Mouse (Mus musculus): ENCODE measurements at regions not wholly inside any gene's neighbourhood (a gene's known extent, or its start where the extent isn't known, plus 50 kb on each side); places are given as distances from the start of the nearest gene placed in this dataset.

GRCm38 (mm10) chr15:61055017-61055609 is 132.3 kb upstream of the A1bg start:
- no peak overlapping the region for H3K27ac ChIP-seq (replicated peaks)
- 73% methylated on average over 7 of the region's 7 CpGs for WGBS
- ATAC-seq (ENCODE audit: low FRiP score, low TSS enrichment) (no peak), DNase-seq (ENCODE audit: low spot score) (no peak)
- H3K9ac ChIP-seq (ENCODE audit: low read length): no peak overlapping the region
- no peak overlapping the region for H3K4me3 ChIP-seq (ENCODE audit: low read depth, low read length)
- no peaks in the 10 kb centered on the region for H3K27me3 ChIP-seq (ENCODE audit: control insufficient read depth, insufficient read depth, low read length)
- H3K4me1 ChIP-seq (replicated peaks; ENCODE audit: control insufficient read depth, insufficient read depth): no peaks in the 10 kb centered on the region
- no peak overlapping the region for H3K4me2 ChIP-seq (replicated peaks; ENCODE audit: low read depth)
- no peaks in the 10 kb centered on the region for H3K9me3 ChIP-seq (ENCODE audit: control insufficient read depth, low read length)
- H3K36me3 ChIP-seq (ENCODE audit: control insufficient read depth, insufficient read depth, low read length): no peaks in the 10 kb centered on the region
- no peak for TF ChIP-seq CTCF (IDR thresholded peaks at IDR 0.05; ENCODE audit: low read depth)
- no peak for TF ChIP-seq EP300 (optimal IDR thresholded peaks at IDR 0.05)

- H3K27ac ChIP-seq (replicated peaks): no peak overlapping the region
- H3K4me3 ChIP-seq (ENCODE audit: low read depth, low read length): no peak overlapping the region
- H3K9ac ChIP-seq (ENCODE audit: low read length): no peak overlapping the region
- no peak overlapping the region for H3K4me2 ChIP-seq (replicated peaks; ENCODE audit: low read depth)
- DNase-seq (ENCODE audit: low spot score): no peak
- H3K9me3 ChIP-seq (ENCODE audit: control insufficient read depth, low read length): no peaks in the 10 kb centered on the region
- 38% methylated on average over 4 of the region's 4 CpGs for WGBS
- no peak for TF ChIP-seq CTCF (IDR thresholded peaks at IDR 0.05; ENCODE audit: low read depth)
- H3K36me3 ChIP-seq (ENCODE audit: control insufficient read depth, insufficient read depth, low read length): no peaks in the 10 kb centered on the region
- no peaks in the 10 kb centered on the region for H3K4me1 ChIP-seq (replicated peaks; ENCODE audit: control insufficient read depth, insufficient read depth)
- no peak for ATAC-seq (ENCODE audit: low FRiP score, low TSS enrichment)
- H3K27me3 ChIP-seq (ENCODE audit: control insufficient read depth, insufficient read depth, low read length): no peaks in the 10 kb centered on the region
These were observed 128.6 kb upstream of the A1bg start for GRCm38 (mm10) chr15:61051363-61051762.

DNA sequence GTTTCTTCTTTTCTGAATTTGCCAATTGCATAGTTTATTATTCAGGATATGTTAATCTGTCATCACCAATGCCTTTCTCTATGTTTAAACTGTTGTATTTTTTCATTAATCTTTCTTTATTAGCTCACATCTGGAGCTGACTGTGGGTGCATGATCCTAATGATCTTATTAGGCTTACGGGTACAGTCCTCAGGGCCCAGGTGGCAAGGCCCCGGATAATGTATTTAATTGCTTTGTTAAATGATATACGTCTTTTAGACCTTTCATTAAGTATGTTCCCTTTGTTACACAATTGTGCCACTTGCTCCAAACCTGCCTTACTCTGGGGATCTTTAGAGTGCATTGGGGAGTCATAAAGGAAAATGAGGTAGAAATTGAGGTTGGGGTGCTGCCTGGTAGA is 86.7 kb upstream of the A1bg start:
- Histone ChIP-seq H3K4me1 (replicated peaks; ENCODE audit: control insufficient read depth, insufficient read depth) (no peaks in the 10 kb centered on the region), H3K9me3 (ENCODE audit: control insufficient read depth, low read length) (no peaks in the 10 kb centered on the region), H3K4me2 (replicated peaks; ENCODE audit: low read depth) (no peak overlapping the region), H3K36me3 (ENCODE audit: control insufficient read depth, insufficient read depth, low read length) (no peaks in the 10 kb centered on the region), H3K27me3 (ENCODE audit: control insufficient read depth, insufficient read depth, low read length) (no peaks in the 10 kb centered on the region), H3K27ac (replicated peaks) (no peak overlapping the region), H3K9ac (ENCODE audit: low read length) (no peak overlapping the region), H3K4me3 (ENCODE audit: low read depth, low read length) (no peak overlapping the region)
- no peak for ATAC-seq (ENCODE audit: low FRiP score, low TSS enrichment)
- 83% methylated on average over 3 of the region's 3 CpGs for WGBS
- no peak for TF ChIP-seq CTCF (IDR thresholded peaks at IDR 0.05; ENCODE audit: low read depth)
- TF ChIP-seq EP300 (optimal IDR thresholded peaks at IDR 0.05): no peak
- no peak for DNase-seq (ENCODE audit: low spot score)

DNA sequence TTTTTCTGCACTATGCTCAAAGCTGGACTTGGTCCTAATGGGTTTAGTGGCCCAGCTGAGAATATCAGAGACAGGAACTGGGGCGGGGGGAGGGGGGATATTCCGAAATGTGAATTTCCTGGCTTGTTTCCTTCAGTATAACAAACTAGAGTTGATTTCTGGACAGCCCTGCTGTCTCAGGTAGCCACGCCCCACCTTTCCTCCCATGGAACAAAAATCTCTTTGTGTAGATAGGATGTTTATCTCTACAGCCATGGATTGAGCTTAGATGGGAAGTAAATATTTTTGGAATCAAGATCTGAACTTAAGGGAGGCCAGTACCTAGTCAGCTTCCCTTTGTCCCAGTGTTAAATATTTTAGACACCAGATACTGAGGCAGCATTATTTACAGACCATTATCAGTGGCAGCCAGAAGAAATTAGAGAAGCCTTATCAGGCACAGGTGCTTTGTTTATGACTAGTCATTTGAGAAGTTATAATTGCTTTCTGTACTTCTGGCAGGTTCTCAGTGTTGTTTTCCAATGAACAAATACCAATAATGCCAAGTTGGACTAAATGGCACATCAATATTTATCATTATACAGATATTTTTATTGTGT is 84.7 kb upstream of the A1bg start:
- no peak for ATAC-seq (ENCODE audit: low FRiP score, low TSS enrichment)
- 73% methylated on average over 3 of the region's 3 CpGs for WGBS
- Histone ChIP-seq H3K27me3 (ENCODE audit: control insufficient read depth, insufficient read depth, low read length) (no peaks in the 10 kb centered on the region), H3K27ac (replicated peaks) (no peak overlapping the region), H3K36me3 (ENCODE audit: control insufficient read depth, insufficient read depth, low read length) (no peaks in the 10 kb centered on the region), H3K4me1 (replicated peaks; ENCODE audit: control insufficient read depth, insufficient read depth) (no peaks in the 10 kb centered on the region), H3K9me3 (ENCODE audit: control insufficient read depth, low read length) (no peaks in the 10 kb centered on the region), H3K4me3 (ENCODE audit: low read depth, low read length) (no peak overlapping the region), H3K4me2 (replicated peaks; ENCODE audit: low read depth) (no peak overlapping the region), H3K9ac (ENCODE audit: low read length) (no peak overlapping the region)
- no peak for DNase-seq (ENCODE audit: low spot score)
- TF ChIP-seq EP300 (optimal IDR thresholded peaks at IDR 0.05) (no peak), CTCF (IDR thresholded peaks at IDR 0.05; ENCODE audit: low read depth) (no peak)

- Histone ChIP-seq H3K27me3 (ENCODE audit: control insufficient read depth, insufficient read depth, low read length) (no peaks in the 10 kb centered on the region), H3K27ac (replicated peaks) (no peak overlapping the region), H3K9me3 (ENCODE audit: control insufficient read depth, low read length) (no peaks in the 10 kb centered on the region), H3K4me2 (replicated peaks; ENCODE audit: low read depth) (no peak overlapping the region), H3K4me1 (replicated peaks; ENCODE audit: control insufficient read depth, insufficient read depth) (no peaks in the 10 kb centered on the region), H3K9ac (ENCODE audit: low read length) (no peak overlapping the region), H3K36me3 (ENCODE audit: control insufficient read depth, insufficient read depth, low read length) (no peaks in the 10 kb centered on the region), H3K4me3 (ENCODE audit: low read depth, low read length) (no peak overlapping the region)
- DNase-seq (ENCODE audit: low spot score) (no peak), ATAC-seq (ENCODE audit: low FRiP score, low TSS enrichment) (no peak)
- 21% methylated on average over 4 of the region's 4 CpGs for WGBS
- TF ChIP-seq EP300 (optimal IDR thresholded peaks at IDR 0.05) (no peak), CTCF (IDR thresholded peaks at IDR 0.05; ENCODE audit: low read depth) (no peak)
These were observed 83.8 kb upstream of the A1bg start for GRCm38 (mm10) chr15:61006608-61007007.

DNA sequence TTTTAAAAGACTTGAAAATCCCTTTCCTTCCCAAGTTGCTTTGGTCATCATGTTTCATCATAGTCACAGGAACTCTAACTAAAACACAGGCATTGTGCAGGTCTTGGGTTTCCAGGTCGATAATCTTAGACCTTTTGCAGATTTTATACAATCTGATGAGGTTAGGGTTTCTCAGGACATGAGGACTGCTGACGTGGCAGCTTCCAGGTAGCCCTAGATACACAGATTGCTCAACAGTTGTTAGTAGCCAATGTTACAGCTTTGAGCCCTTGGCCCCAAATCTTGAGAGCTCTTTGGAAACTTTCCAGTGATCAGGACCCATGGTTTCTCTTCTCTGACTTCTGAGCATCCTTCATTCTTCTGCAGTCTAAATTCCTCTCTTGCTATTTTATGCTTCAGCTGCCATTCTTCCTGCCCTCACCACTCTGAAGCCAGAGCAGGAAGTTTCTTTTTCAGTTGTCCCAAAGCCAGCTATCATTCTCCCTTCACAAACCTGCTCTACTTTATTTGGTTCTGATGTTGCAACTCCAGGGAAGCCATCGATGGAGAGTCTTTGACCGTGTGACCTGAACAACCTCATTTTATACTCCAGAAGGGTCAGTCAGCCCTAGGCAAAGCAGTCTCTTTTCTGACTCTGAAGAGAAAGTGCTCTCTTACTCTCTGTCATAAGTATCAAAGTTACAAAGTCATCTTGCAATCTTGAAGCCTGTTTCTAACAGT is 71.3 kb upstream of the A1bg start:
- Histone ChIP-seq H3K4me1 (replicated peaks; ENCODE audit: control insufficient read depth, insufficient read depth) (no peaks in the 10 kb centered on the region), H3K9me3 (ENCODE audit: control insufficient read depth, low read length) (no peaks in the 10 kb centered on the region), H3K9ac (ENCODE audit: low read length) (no peak overlapping the region), H3K36me3 (ENCODE audit: control insufficient read depth, insufficient read depth, low read length) (no peaks in the 10 kb centered on the region), H3K4me2 (replicated peaks; ENCODE audit: low read depth) (no peak overlapping the region), H3K27ac (replicated peaks) (no peak overlapping the region), H3K27me3 (ENCODE audit: control insufficient read depth, insufficient read depth, low read length) (no peaks in the 10 kb centered on the region), H3K4me3 (ENCODE audit: low read depth, low read length) (no peak overlapping the region)
- no peak for ATAC-seq (ENCODE audit: low FRiP score, low TSS enrichment)
- no peak for TF ChIP-seq CTCF (IDR thresholded peaks at IDR 0.05; ENCODE audit: low read depth)
- TF ChIP-seq EP300 (optimal IDR thresholded peaks at IDR 0.05): no peak
- DNase-seq (ENCODE audit: low spot score): no peak
- WGBS: 76% methylated on average over 4 of the region's 4 CpGs

Measured in stomach, postnatal 0 days (tissue).